Mouse (Mus musculus): ENCODE results near the gene Sfmbt1.

DNA sequence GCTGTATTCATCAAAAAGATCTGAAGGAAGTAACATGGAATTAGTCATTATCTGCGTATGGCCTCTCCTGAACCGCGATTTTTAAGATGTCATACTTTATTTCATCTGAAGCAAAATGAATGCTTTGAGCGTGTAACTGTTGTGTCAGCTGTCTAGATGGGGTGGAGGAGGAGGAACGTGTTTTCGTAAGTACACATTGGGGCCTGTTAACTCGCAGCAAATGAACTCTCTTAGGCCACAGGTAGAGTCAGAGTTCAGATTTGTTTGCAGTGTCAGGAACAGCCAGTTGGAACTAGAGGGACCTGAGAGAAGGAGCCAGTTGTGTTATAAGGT lies 2.3 kb downstream of the Sfmbt1 start:
- TF ChIP-seq CTCF (IDR thresholded peaks at IDR 0.05; ENCODE audit: low read depth, low read length) (no peak), POLR2A (IDR thresholded peaks at IDR 0.05; ENCODE audit: borderline replicate concordance, low read depth, low read length) (no peak)
